Mouse (Mus musculus) c-Kit-positive CD71-negative TER-119-negative erythroid progenitor cells, embryonic 14.5 days (primary cell): ENCODE data around the gene Klk7.

Experiments
- DNase-seq: peaks from one replicate; pipeline ENCODE4 v3.0.0-alpha.2; 2013; ENCODE audit warnings: low read depth

The Klk7 gene

GRCm38 (mm10) chr7:43797333-43797769 is 13.7 kb upstream of the Klk7 start, which contains the start of gene Klk8:
TSS of gene Klk8 (plus strand) at chr7:43797577.
- peak; percentile 23 for DNase-seq

- DNase-seq: peak; percentile 16
These were observed 13.1 kb upstream of the Klk7 start for GRCm38 (mm10) chr7:43797844-43798462.

DNA sequence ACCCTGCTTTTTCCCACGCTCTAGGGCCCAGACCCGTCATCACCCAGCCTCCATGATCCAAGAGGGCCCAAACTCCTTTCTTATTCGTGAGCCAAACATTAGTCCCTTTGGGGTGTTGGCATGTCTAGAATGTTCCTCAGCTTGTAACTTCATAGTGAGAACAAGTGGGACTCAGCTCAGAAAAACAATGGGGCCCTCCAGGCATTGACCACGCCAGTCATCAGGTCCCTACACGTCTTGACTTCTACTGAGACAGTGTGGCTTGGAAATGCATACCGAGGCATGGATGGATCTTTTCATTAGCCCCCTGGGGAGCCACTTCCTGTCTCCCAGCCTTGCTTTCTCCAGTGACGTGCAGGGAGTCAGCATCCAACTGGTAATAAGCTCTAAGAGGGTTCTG is 11.2 kb upstream of the Klk7 start:
- no peak for DNase-seq

- no peak for DNase-seq
These were observed 4.1 kb downstream of the Klk7 start for GRCm38 (mm10) chr7:43815211-43815610.

DNA sequence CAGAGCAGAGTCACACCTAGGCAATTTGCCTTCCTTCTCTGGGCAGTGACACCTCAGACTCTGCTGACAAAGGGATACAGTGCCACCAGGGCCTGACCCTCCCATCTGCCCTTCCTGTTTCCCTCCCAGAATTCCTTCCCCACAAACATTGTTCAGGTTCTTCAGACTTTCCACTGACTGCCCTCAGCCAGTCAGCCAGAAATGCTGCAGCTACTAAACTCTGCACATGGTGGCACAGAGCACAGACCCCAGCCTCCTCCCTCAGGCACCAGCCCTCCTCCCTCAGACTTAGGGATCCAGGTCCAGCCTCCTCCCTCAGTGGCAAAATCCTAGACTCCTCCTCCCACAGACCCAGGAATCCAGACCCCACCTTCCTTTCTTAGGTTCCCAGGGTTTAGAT is 5.7 kb downstream of the Klk7 start:
- no peak for DNase-seq

GRCm38 (mm10) chr7:43821581-43821980 is 10.5 kb downstream of the Klk7 start:
- no peak for DNase-seq

DNA sequence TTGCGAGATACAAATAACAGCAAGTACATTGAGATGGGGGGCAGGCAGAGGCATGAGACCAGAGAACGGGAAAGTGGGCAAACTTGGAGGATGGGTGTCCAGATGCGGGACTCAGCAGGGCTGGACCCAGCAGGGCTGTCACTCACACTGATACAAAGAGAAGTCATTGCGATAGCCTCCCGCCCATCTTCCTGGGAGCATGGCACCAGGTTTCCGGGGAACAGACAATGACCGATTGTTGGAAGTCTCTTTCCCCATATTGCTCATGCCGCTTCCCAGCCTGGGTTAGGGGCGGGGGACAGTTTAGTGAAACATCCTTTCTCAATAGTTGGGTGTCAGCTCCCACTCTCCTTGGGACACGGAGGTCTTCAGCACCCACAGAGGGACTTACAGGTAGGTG is 13.1 kb downstream of the Klk7 start, which contains the start of gene Klk6:
TSS of gene Klk6 (plus strand) at position 301 of the 400 bp plus-strand sequence.
- no peak for DNase-seq

DNA sequence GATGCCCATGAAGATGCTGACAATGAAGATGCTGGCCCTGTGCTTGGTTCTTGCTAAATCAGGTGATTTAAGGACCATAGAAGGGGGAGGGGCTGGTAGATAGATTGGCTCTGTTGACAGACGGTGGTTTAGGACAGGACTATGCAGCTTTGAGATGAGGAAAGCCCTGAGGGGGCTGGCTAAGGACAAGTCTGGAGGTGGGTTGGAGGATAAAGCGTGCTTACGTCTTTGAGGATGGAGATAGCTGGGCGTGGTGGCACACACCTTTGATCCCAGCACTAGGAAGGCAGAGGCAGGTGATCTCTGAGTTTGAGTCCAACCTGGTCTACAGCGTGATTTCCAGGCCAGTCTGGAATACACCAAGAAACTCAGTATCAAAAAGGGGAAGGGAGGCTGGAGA is 15.0 kb downstream of the Klk7 start:
- DNase-seq: no peak

DNA sequence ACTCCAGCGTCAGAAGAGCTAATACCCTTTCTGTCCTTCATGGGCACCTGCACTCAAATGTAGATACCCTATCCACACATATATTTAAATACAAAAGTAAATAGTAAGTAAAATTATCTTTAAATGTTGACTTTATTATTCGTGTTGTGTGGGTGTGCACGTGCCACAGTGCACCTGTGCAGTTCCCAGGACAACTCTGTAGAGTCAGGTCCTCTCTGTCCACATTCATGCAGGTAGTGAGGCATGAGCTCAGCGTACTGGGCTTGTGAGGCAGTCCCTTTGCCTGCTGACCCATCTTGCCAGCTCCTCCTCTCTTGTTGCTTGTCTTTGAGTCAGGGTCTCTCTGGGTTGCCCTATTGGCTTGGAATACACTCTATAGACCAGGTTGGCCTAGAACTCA is 16.6 kb downstream of the Klk7 start:
- DNase-seq: no peak

- DNase-seq: no peak
These were observed 17.9 kb downstream of the Klk7 start for GRCm38 (mm10) chr7:43829006-43829405.

- DNase-seq: no peak
These were observed 30.6 kb downstream of the Klk7 start, which contains the start of gene Klk5 for GRCm38 (mm10) chr7:43841701-43842100. TSS of gene Klk5 (plus strand) at chr7:43841971.

DNA sequence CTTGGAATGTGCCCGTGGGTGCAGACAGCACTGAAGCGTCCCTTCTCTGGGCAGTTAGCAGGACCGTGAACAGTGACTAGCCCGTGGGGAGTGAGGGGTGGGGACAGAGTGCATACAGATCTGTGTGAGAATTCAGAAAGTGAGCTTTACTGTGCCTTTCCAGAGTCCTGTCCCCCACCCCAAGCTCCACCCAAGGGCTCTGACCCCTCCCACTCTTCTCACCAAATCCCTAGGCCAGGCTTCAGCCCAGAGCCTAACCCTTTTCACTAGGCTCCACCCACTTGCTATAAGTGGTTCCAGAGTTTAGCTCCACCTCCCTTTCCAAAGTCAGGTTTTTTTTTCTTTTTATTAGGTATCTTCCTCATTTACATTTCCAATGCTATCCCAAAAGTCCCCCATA is 32.7 kb downstream of the Klk7 start:
- DNase-seq: no peak

DNA sequence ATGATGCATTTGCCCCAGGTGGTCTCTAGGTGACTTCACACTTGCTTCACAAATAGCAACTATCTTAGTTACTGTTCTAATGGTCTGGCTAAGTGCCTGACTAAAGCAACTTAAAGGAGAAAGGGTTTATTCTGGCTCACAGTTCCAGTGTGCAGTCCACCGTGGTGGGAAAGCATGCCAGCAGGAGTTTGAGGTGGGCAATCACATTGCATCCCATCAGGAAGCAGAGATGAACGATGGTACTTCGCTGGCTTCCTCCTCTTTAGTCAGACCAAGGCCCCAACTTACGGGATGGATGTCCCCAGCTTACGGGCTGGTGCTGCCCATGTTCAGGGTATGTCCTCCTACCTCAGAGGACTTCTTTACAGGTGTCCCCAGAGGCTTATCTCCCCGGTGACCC is 40.5 kb downstream of the Klk7 start:
- DNase-seq: no peak

DNA sequence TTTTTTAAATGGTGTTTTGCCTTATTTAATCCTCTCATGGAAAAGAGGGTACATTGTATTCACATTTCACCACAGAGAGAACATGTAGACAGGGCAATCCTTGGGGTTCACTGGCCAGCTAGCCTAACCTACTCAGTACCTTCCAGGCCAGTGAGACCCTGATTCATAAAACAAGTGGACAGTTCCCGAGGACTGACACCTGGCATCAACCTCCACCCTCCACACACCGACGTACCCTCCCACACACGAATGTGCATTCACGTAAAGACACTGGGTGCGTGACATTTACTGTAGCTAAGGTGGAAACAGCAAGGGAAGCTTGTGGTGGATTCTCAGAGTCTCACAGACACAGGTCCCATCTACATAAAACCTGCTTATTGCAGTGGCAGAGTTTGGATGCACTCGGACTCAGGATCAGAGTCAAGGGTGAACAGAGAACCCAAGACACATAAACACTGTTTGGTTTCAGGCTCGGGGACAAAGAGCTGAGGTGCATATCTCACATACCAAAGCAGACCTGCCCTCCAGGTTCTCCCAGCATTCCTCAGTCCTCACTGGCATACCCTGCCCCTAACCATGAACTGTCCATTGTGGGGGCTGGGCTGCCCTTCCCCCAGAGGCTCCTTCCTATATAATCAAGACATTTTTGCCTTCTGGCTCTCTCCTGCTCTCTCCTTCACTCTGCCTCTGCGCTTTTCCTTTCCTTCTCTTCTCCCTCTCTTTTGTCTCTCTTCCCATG is 43.7 kb downstream of the Klk7 start:
- DNase-seq: no peak

DNA sequence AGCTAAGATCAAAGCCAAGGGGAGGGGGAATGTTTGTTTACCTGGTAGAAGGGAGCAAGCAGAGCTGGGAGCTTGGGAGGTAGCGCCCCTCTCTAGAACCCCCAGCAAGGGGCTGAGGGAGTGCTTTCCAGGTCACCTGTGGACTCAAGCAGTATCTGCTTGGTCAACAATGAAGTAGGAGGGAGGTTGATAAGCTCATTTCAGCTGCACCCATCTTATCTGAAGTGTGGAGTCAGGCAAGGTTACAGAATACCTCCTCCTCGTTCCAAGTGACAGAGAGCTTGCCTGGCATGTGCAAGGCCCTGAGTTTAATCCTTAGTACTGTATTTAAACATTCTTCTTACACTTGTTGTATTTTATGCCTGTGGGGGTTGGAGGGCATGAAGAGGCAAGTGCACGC is 44.6 kb downstream of the Klk7 start:
- no peak for DNase-seq

- DNase-seq: no peak
These were observed 45.2 kb downstream of the Klk7 start for GRCm38 (mm10) chr7:43856307-43856706.

- DNase-seq: no peak
These were observed 46.4 kb downstream of the Klk7 start for GRCm38 (mm10) chr7:43857501-43857900.

- no peak for DNase-seq
These were observed 49.3 kb downstream of the Klk7 start for GRCm38 (mm10) chr7:43860411-43860810.
